In the genomic region with DNA sequence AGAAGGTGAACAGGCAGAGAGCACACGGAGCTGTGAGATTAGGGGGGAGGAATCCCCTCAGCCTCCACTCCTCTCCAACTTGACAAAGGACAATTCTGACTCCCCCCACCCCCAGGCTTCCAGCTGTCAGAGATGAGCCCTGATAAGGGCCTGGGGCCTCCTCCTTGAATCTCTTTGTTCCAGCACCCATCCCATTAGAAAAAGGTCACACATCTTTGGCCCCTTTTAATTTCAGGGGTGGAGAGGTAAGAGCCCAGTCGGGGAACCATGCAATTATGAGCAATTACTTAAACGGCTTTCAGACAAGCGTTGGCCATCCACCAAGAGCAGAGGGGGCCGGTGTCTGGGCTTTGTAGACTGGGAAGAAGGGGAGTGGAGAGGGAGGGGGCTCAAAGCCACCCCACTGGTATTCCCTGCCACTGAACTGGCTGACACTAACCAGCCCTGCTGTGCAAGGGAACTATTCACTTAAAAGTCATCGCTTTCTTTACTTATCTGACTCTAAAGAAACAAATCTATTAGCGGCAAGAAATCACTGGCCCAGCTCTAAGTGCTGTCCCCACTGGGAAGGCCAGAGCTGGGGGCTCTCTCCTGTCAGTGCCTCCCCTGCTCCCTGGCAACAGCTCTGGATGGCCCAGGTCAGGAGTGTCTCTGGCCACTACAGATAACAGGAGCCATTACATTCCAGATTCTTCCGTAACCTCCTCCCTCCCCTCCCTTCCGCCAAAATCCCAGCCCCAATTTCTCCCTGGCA, we compare ENCODE assay signal across 11 mouse cellular contexts.
DNase-seq lines count a peak whose midpoint lies in the region; ATAC-seq and TF ChIP-seq lines count a peak whose summit lies in the region.
"Had no signal": no experiment of that assay in that cellular context is flagged by ENCODE, and none has a peak within 500 bp of the region (broad histone marks: within the 10 kb centered on the region; RNA-seq: fewer than 3 reads in every experiment).

No protein-coding gene starts in this region.

- no peak for TF ChIP-seq CTCF in midbrain, postnatal 0 days (IDR thresholded peaks at IDR 0.05)

- H3K27me3 ChIP-seq in heart, embryonic 16.5 days (ENCODE audit: control insufficient read depth, insufficient read depth, low read length), result no peaks in the 10 kb centered on the region; the same call in 1 of the 2 replicates
- H3K27me3 ChIP-seq in hindbrain, embryonic 16.5 days (replicated peaks; ENCODE audit: control insufficient read depth, insufficient read depth, low read length), result no peaks in the 10 kb centered on the region
- no peaks in the 10 kb centered on the region for H3K27me3 ChIP-seq in midbrain, postnatal 0 days (ENCODE audit: insufficient read depth, low read length)

- 9% methylated on average over 9 of the region's 9 CpGs for WGBS in heart, embryonic 16.5 days
- WGBS in hindbrain, embryonic 16.5 days, result 12% methylated on average over 9 of the region's 9 CpGs
- 15% methylated on average over 9 of the region's 9 CpGs for WGBS in midbrain, postnatal 0 days

- peaks cover 8% of the 10 kb centered on the region for H3K4me1 ChIP-seq in heart, embryonic 16.5 days (ENCODE audit: control insufficient read depth, insufficient read depth, low read length)
- H3K4me1 ChIP-seq in hindbrain, embryonic 16.5 days (ENCODE audit: control insufficient read depth, insufficient read depth, low read depth, low read length), result peaks cover 12% of the 10 kb centered on the region
- H3K4me1 ChIP-seq in midbrain, postnatal 0 days (ENCODE audit: insufficient read depth, low read length), result peaks cover 9% of the 10 kb centered on the region; the same call in 1 of the 2 replicates

- intact Hi-C loops in heart, postnatal 25 days (cut with DNase I), result no loop called here

- no peak overlapping the region for H3K9ac ChIP-seq in heart, embryonic 16.5 days (ENCODE audit: low read length)
- H3K9ac ChIP-seq in hindbrain, embryonic 16.5 days (ENCODE audit: low read depth, low read length), result no peak overlapping the region; the same call in 1 of the 2 replicates
- H3K9ac ChIP-seq in midbrain, postnatal 0 days (replicated peaks; ENCODE audit: low read length, poor library complexity, severe bottlenecking), result no peak overlapping the region
- H3K9ac ChIP-seq: embryonic facial prominence, embryonic 15.5 days had no signal

- no peak overlapping the region for H3K4me3 ChIP-seq in heart, embryonic 16.5 days (ENCODE audit: low read length)
- H3K4me3 ChIP-seq in hindbrain, embryonic 16.5 days (ENCODE audit: low read length), result no peak overlapping the region
- H3K4me3 ChIP-seq in midbrain, postnatal 0 days (ENCODE audit: low read depth, low read length), result no peak overlapping the region
- H3K4me3 ChIP-seq: embryonic facial prominence, embryonic 15.5 days had no signal

- DNase-seq in heart, postnatal 25 days (ENCODE audit: low spot score), result no peak
- peak; percentile 72 for DNase-seq in embryo, embryonic 9.5 days (ENCODE audit: extremely low spot score)
- no peak for DNase-seq in midbrain, postnatal 0 days (ENCODE audit: low spot score)
- no peak for DNase-seq in layer of hippocampus, postnatal 10 days (ENCODE audit: low spot score in 2 of 2)
- DNase-seq in layer of hippocampus, adult 9-11 months, result no peak
- DNase-seq: lung, adult 18-20 months had no signal

- no peak overlapping the region for H3K27ac ChIP-seq in heart, embryonic 16.5 days (ENCODE audit: low read length)
- no peak overlapping the region for H3K27ac ChIP-seq in hindbrain, embryonic 16.5 days (ENCODE audit: low read depth, low read length)
- H3K27ac ChIP-seq in midbrain, postnatal 0 days (ENCODE audit: low read depth, low read length), result no peak overlapping the region
- H3K27ac ChIP-seq: embryonic facial prominence, embryonic 15.5 days had no signal

- peak overlapping the region; percentile 3; the same call in 1 of the 2 replicates for H3K4me2 ChIP-seq in heart, embryonic 16.5 days (ENCODE audit: low read depth, low read length)
- no peak overlapping the region for H3K4me2 ChIP-seq in hindbrain, embryonic 16.5 days (ENCODE audit: low read length)
- no peak overlapping the region for H3K4me2 ChIP-seq in midbrain, postnatal 0 days (ENCODE audit: low read depth, low read length, poor library complexity, severe bottlenecking)
- H3K4me2 ChIP-seq: embryonic facial prominence, embryonic 15.5 days had no signal

- no peaks in the 10 kb centered on the region for H3K36me3 ChIP-seq in heart, embryonic 16.5 days (ENCODE audit: control insufficient read depth, insufficient read depth)
- H3K36me3 ChIP-seq in hindbrain, embryonic 16.5 days (ENCODE audit: control insufficient read depth, insufficient read depth, low read length), result no peaks in the 10 kb centered on the region
- no peaks in the 10 kb centered on the region for H3K36me3 ChIP-seq in midbrain, postnatal 0 days (ENCODE audit: insufficient read depth, low read length)
- H3K36me3 ChIP-seq: embryonic facial prominence, embryonic 15.5 days had no signal

- no peaks in the 10 kb centered on the region for H3K9me3 ChIP-seq in heart, embryonic 16.5 days (replicated peaks; ENCODE audit: control insufficient read depth, low read length)
- no peaks in the 10 kb centered on the region for H3K9me3 ChIP-seq in hindbrain, embryonic 16.5 days (ENCODE audit: control insufficient read depth, low read length)
- no peaks in the 10 kb centered on the region for H3K9me3 ChIP-seq in midbrain, postnatal 0 days (ENCODE audit: low read length)
- H3K9me3 ChIP-seq: embryonic facial prominence, embryonic 15.5 days had no signal

- ATAC-seq in heart, embryonic 16.5 days (replicated peaks; ENCODE audit: extremely low read depth, insufficient read depth, low FRiP score), result 0 out of 2 replicates have a peak, but pooled peaks have one; percentile 23
- ATAC-seq in hindbrain, embryonic 16.5 days, result peak; percentile 65; the same call in 1 of the 2 replicates
- ATAC-seq in midbrain, postnatal 0 days (ENCODE audit: low FRiP score), result peak; percentile 32; the same call in 1 of the 2 replicates
- ATAC-seq in inflammation-experienced regulatory T-cells, adult 6 months, result no peak
- ATAC-seq: CD4-positive, CD25-positive, alpha-beta regulatory T cell, adult 4 months had no signal
